Mouse (Mus musculus) cerebellum, postnatal 36 days (tissue): Measurements from ENCODE around the gene Uox.

Experiments
- DNase-seq, 2 experiments: peaks; one replicate each; pipeline ENCODE4 v3.0.0; 2021 to 2022; ENCODE audit warnings: mixed read lengths in 2 of 2

Gene Uox

GRCm38 (mm10) chr3:146570148-146570782 lies at the start of gene Uox:
Gene Uox, plus strand, starts transcription at chr3:146570426.
- no peak for DNase-seq

- peak; percentile 89 to 90 for DNase-seq
These were observed 49.2 kb upstream of the Uox start, which contains the start of gene Rpf1 for GRCm38 (mm10) chr3:146520798-146521651. Gene Rpf1, minus strand, starts transcription at chr3:146521429.

- DNase-seq: peak in 1 of 2 experiments; percentile 17
These were observed 48.6 kb upstream of the Uox start for GRCm38 (mm10) chr3:146521652-146522020.

GRCm38 (mm10) chr3:146528335-146528734 lies 41.9 kb upstream of the Uox start:
- DNase-seq: no peak

GRCm38 (mm10) chr3:146534986-146535385 lies 35.2 kb upstream of the Uox start:
- DNase-seq: no peak

GRCm38 (mm10) chr3:146540521-146541273 lies 29.5 kb upstream of the Uox start:
- no peak for DNase-seq

- DNase-seq: no peak
These were observed 26.6 kb upstream of the Uox start for GRCm38 (mm10) chr3:146543632-146544031.

- DNase-seq: no peak
These were observed 15.4 kb upstream of the Uox start for GRCm38 (mm10) chr3:146554816-146555215.

GRCm38 (mm10) chr3:146556567-146556966 lies 13.7 kb upstream of the Uox start:
- DNase-seq: no peak

GRCm38 (mm10) chr3:146557507-146557906 lies 12.7 kb upstream of the Uox start:
- no peak for DNase-seq

- no peak for DNase-seq
These were observed 7.3 kb upstream of the Uox start for GRCm38 (mm10) chr3:146562936-146563335.

- peak; percentile 77 to 85 for DNase-seq
These were observed 5.8 kb upstream of the Uox start for GRCm38 (mm10) chr3:146564268-146565064.

- DNase-seq: no peak
These were observed 5.2 kb upstream of the Uox start for GRCm38 (mm10) chr3:146565065-146565411.

- DNase-seq: no peak
These were observed 2.9 kb upstream of the Uox start for GRCm38 (mm10) chr3:146567366-146567765.

- DNase-seq: no peak
These were observed 2.2 kb upstream of the Uox start for GRCm38 (mm10) chr3:146567884-146568530.

GRCm38 (mm10) chr3:146569594-146569993 lies 632 bp upstream of the Uox start:
- DNase-seq: no peak

- no peak for DNase-seq
These were observed 713 bp downstream of the Uox start for GRCm38 (mm10) chr3:146570939-146571338.

- no peak for DNase-seq
These were observed 1.1 kb downstream of the Uox start for GRCm38 (mm10) chr3:146571341-146571740.

- DNase-seq: no peak
These were observed 7.4 kb downstream of the Uox start for GRCm38 (mm10) chr3:146577591-146577990.

- DNase-seq: no peak
These were observed 10.0 kb downstream of the Uox start for GRCm38 (mm10) chr3:146580039-146580729.

- no peak for DNase-seq
These were observed 13.3 kb downstream of the Uox start for GRCm38 (mm10) chr3:146583478-146583877.
